Mouse (Mus musculus) MEL (cell line): ENCODE results near the gene Ywhag.

Experiments used
- CHD1 ChIP-seq: IDR thresholded peaks from 2 replicates; pipeline ENCODE4 v1.6.1; 2012; ENCODE audit warnings: low read depth, mild to moderate bottlenecking, inconsistent platforms, low read length, improper control_type of control experiment
- CTCF ChIP-seq, 3 experiments: IDR thresholded peaks in 2 of 3; conservative IDR thresholded peaks in 1 of 3; 2 replicates each; pipeline ENCODE4 v1.5.1; 2011 to 2012; ENCODE audit warnings: low read length in 3 of 3, low read depth in 2 of 3, mild to moderate bottlenecking in 2 of 3, improper control_type of control experiment in 1 of 3, inconsistent platforms in 1 of 3, mixed read lengths in 1 of 3, moderate library complexity in 1 of 3; ENCODE audit not compliant: control insufficient read depth in 1 of 3, insufficient read depth in 1 of 3, poor library complexity in 1 of 3, severe bottlenecking in 1 of 3
- GABPA ChIP-seq: IDR thresholded peaks from 2 replicates; pipeline ENCODE4 v1.6.1; 2012; ENCODE audit warnings: low read depth, mild to moderate bottlenecking, inconsistent platforms, low read length, improper control_type of control experiment, moderate library complexity
- GATA1 ChIP-seq: IDR thresholded peaks from 2 replicates; pipeline ENCODE4 v1.6.1; 2011; ENCODE audit warnings: low read depth, low read length, improper control_type of control experiment
- MYC ChIP-seq: IDR thresholded peaks from 2 replicates; pipeline ENCODE4 v1.6.1; 2011; ENCODE audit warnings: low read depth, mild to moderate bottlenecking, low read length, improper control_type of control experiment, moderate library complexity
- POLR2A ChIP-seq, 2 experiments: IDR thresholded peaks; 2 replicates each; pipeline ENCODE4 v1.6.1; 2011 to 2012; ENCODE audit warnings: low read length in 2 of 2, mild to moderate bottlenecking in 2 of 2, control low read depth in 1 of 2, improper control_type of control experiment in 1 of 2, low read depth in 1 of 2, moderate library complexity in 1 of 2; ENCODE audit not compliant: control insufficient read depth in 1 of 2, insufficient read depth in 1 of 2, poor library complexity in 1 of 2
- POLR2AphosphoS5 ChIP-seq: IDR thresholded peaks from 2 replicates; pipeline ENCODE4 v1.6.1; 2012; ENCODE audit warnings: low read depth, borderline replicate concordance, mild to moderate bottlenecking, inconsistent platforms, low read length, moderate library complexity, mixed read lengths
- TAL1 ChIP-seq: IDR thresholded peaks from 2 replicates; pipeline ENCODE4 v1.6.1; 2012; ENCODE audit warnings: mild to moderate bottlenecking, inconsistent platforms, low read length, moderate library complexity, mixed read lengths
- UBTF ChIP-seq: IDR thresholded peaks from 2 replicates; pipeline ENCODE4 v1.6.1; 2012; ENCODE audit warnings: low read depth, mild to moderate bottlenecking, inconsistent platforms, low read length, improper control_type of control experiment, moderate library complexity, borderline replicate concordance; ENCODE audit not compliant: insufficient read depth
- USF1 ChIP-seq: IDR thresholded peaks from 2 replicates; pipeline ENCODE4 v1.6.1; 2014; ENCODE audit warnings: low read depth, mild to moderate bottlenecking, inconsistent platforms, low read length, improper control_type of control experiment, moderate library complexity
- ZC3H11A ChIP-seq: IDR thresholded peaks from 2 replicates; pipeline ENCODE4 v1.6.1; 2012; ENCODE audit warnings: low read depth, mild to moderate bottlenecking, inconsistent platforms, low read length, improper control_type of control experiment

DNA sequence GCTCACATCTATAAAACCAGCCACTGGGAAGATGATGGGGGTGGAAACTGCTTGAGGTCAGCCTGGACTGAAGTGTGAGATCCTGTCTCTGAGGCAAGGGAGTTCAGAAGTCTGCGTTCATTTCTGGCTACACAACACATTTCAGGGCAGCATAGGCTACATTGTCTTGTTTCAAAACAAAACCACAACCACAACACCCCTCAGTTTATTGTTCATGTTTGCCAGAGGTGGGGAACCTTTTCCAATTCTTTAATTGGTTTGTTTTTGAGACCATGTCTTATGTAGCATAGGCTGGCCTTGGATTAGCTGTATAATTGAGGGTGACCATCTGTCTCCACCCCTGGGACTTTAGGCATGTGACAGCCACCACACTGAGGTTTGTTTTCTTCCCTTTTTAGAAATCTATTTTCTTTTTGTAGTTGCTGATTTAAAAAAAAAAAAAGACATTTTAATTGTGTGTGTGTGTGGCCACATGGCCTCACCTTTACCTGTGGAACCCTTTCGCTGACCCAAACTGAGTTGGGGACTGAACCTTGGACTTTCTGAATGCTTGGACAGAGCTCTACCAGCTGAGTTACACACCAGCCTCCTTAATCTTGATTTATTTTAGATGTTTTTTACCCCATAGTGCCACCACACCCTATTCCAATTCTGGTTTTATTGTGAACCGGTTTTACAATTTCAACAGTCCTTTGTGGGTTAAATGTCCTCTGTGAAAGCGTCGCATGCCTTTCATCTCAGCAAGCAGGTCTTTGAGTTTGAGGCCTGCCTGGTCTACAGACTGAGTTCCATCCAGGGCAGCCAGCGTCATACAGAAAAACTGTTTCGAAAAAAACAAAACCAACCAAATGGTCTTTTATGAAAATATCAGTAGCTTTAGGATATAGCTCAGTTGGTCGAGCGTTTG is 22.1 kb upstream of the Ywhag start:
- TF ChIP-seq TAL1 (no peak), GATA1 (no peak), POLR2AphosphoS5 (no peak), CHD1 (peak; percentile 60; the same call in 1 of the 2 replicates), CTCF (IDR thresholded peaks at IDR 0.05 in 2 of 3, conservative IDR thresholded peaks at IDR 0.05 in 1 of 3; ENCODE audit: control insufficient read depth in 1 of 3, insufficient read depth in 1 of 3, low read depth in 2 of 3, low read length in 3 of 3, poor library complexity in 1 of 3, severe bottlenecking in 1 of 3) (no peak), POLR2A (IDR thresholded peaks at IDR 0.05; ENCODE audit: control insufficient read depth in 1 of 2, insufficient read depth in 1 of 2, low read depth in 1 of 2, low read length in 2 of 2, poor library complexity in 1 of 2) (no peak), USF1 (peak; percentile 57; the same call in 1 of the 2 replicates), GABPA (no peak), UBTF (no peak), MYC (0 out of 2 replicates have a peak, but pooled peaks have one; percentile 16), ZC3H11A (no peak)
